ENCODE assay signal across 24 mouse cellular contexts in genomic region chr17:4967201-4967600, GRCm38 (mm10). TPM values are rescaled to one million over a fixed set of nuclear protein-coding genes. Genes with fewer than 3 reads are reported as not detected.
DNase-seq lines count a peak whose midpoint lies in the region; ATAC-seq and TF ChIP-seq lines count a peak whose summit lies in the region.
"Had no signal": no experiment of that assay in that cellular context is flagged by ENCODE, and none has a peak within 500 bp of the region (broad histone marks: within the 10 kb centered on the region; RNA-seq: fewer than 3 reads in every experiment).

No protein-coding gene starts in this region.

- H3K4me1 ChIP-seq in kidney, adult 2 months (ENCODE audit: control insufficient read depth, insufficient read depth, low read length), result peaks cover 5% of the 10 kb centered on the region; the same call in 1 of the 2 replicates
- no peaks in the 10 kb centered on the region for H3K4me1 ChIP-seq in liver, embryonic 12.5 days
- H3K4me1 ChIP-seq: embryonic facial prominence, embryonic 13.5 days; embryonic facial prominence, embryonic 15.5 days; forebrain, embryonic 10.5 days; forebrain, embryonic 12.5 days had no signal

- no peak overlapping the region for H3K9ac ChIP-seq in liver, embryonic 12.5 days
- H3K9ac ChIP-seq: embryonic facial prominence, embryonic 13.5 days; embryonic facial prominence, embryonic 15.5 days; forebrain, embryonic 12.5 days had no signal

- ATAC-seq in liver, embryonic 12.5 days, result no peak
- ATAC-seq: activated CD4-positive, CD25-positive, alpha-beta regulatory T cell, adult 4 months; forebrain, embryonic 14.5 days; forebrain, embryonic 16.5 days; Patski had no signal

- H3K27ac ChIP-seq in kidney, adult 2 months (ENCODE audit: insufficient read depth, low read depth, low read length), result peak overlapping the region; percentile 49
- H3K27ac ChIP-seq in liver, embryonic 12.5 days, result no peak overlapping the region
- H3K27ac ChIP-seq: embryonic facial prominence, embryonic 13.5 days; embryonic facial prominence, embryonic 15.5 days; forebrain, embryonic 10.5 days; forebrain, embryonic 12.5 days had no signal

- H3K4me3 ChIP-seq in kidney, adult 2 months (ENCODE audit: insufficient read depth, low read depth, low read length), result no peak overlapping the region; the same call in 1 of the 2 replicates
- H3K4me3 ChIP-seq in liver, embryonic 12.5 days, result no peak overlapping the region
- H3K4me3 ChIP-seq: embryonic facial prominence, embryonic 13.5 days; embryonic facial prominence, embryonic 15.5 days; erythroblast, embryonic 14.5 days; forebrain, embryonic 10.5 days; forebrain, embryonic 12.5 days had no signal

- H3K36me3 ChIP-seq in kidney, adult 2 months (ENCODE audit: control insufficient read depth, insufficient read depth, low read length), result no peaks in the 10 kb centered on the region
- H3K36me3 ChIP-seq in liver, embryonic 12.5 days, result no peaks in the 10 kb centered on the region
- H3K36me3 ChIP-seq: embryonic facial prominence, embryonic 13.5 days; embryonic facial prominence, embryonic 15.5 days; forebrain, embryonic 10.5 days; forebrain, embryonic 12.5 days; G1E had no signal

- TF ChIP-seq CTCF in kidney, adult 2 months (conservative IDR thresholded peaks at IDR 0.05; ENCODE audit: insufficient read depth, insufficient read length, low read depth, low read length), result no peak

- TF ChIP-seq POLR2A in kidney, adult 2 months (IDR thresholded peaks at IDR 0.05; ENCODE audit: low read depth, low read length), result no peak

- H3K27me3 ChIP-seq in kidney, adult 2 months (replicated peaks; ENCODE audit: control insufficient read depth, insufficient read depth, low read length), result no peaks in the 10 kb centered on the region
- H3K27me3 ChIP-seq in liver, embryonic 12.5 days (replicated peaks), result peaks cover 5% of the 10 kb centered on the region; the same call in 1 of the 2 replicates
- H3K27me3 ChIP-seq: embryonic facial prominence, embryonic 13.5 days; embryonic facial prominence, embryonic 15.5 days; forebrain, embryonic 12.5 days; Patski had no signal

- no peak for DNase-seq in kidney, adult 2 months
- DNase-seq in kidney, postnatal 14 days, result no peak
- DNase-seq in R1 (ENCODE audit: low read depth, low spot score), result peak; percentile 58
- DNase-seq in gastrocnemius, postnatal 4 days (ENCODE audit: low spot score in 2 of 2), result no peak
- DNase-seq: adrenal gland, adult 8-10 months; adrenal gland, postnatal 14 days; adrenal gland, postnatal 36 days; cerebellum, adult 11-12 months; cerebellum, adult 2 months; cerebellum, adult 9-10 months; cerebellum, postnatal 10 days; cerebellum, postnatal 25 days; embryo, embryonic 11 days had no signal

- WGBS in kidney, adult 2 months, result 49% methylated on average over 4 of the region's 4 CpGs
- WGBS in liver, embryonic 12.5 days (ENCODE audit: insufficient replicate concordance), result 40% methylated on average over 4 of the region's 4 CpGs

- H3K4me2 ChIP-seq in liver, embryonic 12.5 days, result no peak overlapping the region
- H3K4me2 ChIP-seq: embryonic facial prominence, embryonic 13.5 days; embryonic facial prominence, embryonic 15.5 days; forebrain, embryonic 12.5 days had no signal

- H3K9me3 ChIP-seq in liver, embryonic 12.5 days (replicated peaks), result no peaks in the 10 kb centered on the region
- H3K9me3 ChIP-seq: embryonic facial prominence, embryonic 13.5 days; embryonic facial prominence, embryonic 15.5 days; forebrain, embryonic 10.5 days; forebrain, embryonic 12.5 days; G1E had no signal

RNA-seq across cellular contexts. Expression of gene Arid1b, which starts 26.9 kb away (rescaled TPM):
- polyA plus RNA-seq in kidney, adult 2 months (2012; rRNA removed), result 20.6 and 22.0 TPM in 2 replicates
- 5.5 and 5.9 TPM in 2 replicates for polyA plus RNA-seq in liver, embryonic 12.5 days (2016; fragmentation: Nextera tagmentation; extraction: Ambion mirVana)
- 10 to 100 TPM; 52.9 to 53.0 TPM for total RNA-seq in gastrocnemius, postnatal 4 days (2021)
